Mouse (Mus musculus) liver, embryonic 18 days (tissue): ENCODE results near the gene Rell1. TPM values are rescaled to one million over a fixed set of nuclear protein-coding genes. Genes with fewer than 3 reads are reported as not detected.

ENCODE experiments used
- polyA plus RNA-seq: library from polyadenylated mRNA; depleted of rRNA; stranded (reverse); fragments of >200 nt; gene quantifications from 2 replicates; pipeline ENCODE4 v1.2.3, GENCODE M21; 2012; rRNA removed

Rell1 gene
- polyA plus RNA-seq: 6.9 and 7.8 TPM in 2 replicates

DNA sequence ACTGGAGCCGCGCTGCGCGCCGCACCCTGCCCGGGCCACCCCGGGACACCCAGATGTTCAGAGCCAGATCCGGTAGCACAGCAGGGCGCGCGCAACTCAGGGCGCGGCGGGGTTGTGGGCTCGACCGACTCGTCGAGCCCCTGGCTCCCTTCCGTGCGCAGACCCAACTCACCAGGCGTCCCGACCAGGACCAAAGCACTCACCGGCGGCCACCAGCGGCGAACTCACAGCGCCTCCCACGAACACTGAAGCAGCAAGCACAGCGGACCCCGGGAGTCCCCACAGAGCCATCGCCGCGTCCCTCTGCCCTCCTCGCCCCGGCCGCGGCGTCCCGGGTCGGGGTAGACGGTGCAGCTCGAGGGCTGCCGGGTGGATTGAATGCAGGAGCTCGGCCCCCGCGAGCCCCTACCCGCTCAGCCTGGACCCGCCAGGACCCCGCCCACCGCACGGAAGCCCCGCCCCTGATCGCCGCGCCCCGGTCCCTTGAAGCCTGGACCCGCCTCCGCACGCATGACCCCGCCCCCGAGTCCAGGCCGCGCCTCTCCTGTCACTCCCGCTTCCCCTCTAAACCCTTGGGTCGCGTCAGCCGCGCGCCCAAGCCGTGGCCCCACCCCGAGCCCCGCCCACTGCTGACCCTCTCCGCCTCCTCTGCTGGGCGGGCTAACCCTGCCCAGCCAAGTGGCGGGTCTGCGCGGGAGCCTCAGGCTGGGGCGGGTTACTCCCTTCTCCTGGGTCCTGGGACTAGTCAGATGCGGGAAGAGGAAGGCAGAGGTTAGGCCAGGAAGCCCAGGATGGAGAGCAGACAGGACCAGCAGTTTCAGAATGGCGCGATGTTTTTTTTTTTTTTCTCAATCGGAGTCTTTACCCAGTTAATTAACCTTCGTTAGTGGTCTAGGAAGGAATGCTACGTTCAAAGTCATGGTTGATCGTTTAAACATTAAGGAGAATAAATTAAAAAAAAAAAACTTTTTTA is at the start of gene Rell1:
Gene Rell1, minus strand, starts transcription at position 455 of the 973 bp plus-strand sequence.

Other genes starting within 250 kb of the Rell1 start
- gene 0610040J01Rik, start 156.5 kb downstream of the Rell1 start, polyA plus RNA-seq: 13.8 and 14.1 TPM in 2 replicates
- gene Pgm2, start 124.1 kb upstream of the Rell1 start, polyA plus RNA-seq: 9.0 and 9.1 TPM in 2 replicates
- gene Tbc1d1, start 187.4 kb upstream of the Rell1 start, polyA plus RNA-seq: 5.0 and 5.4 TPM in 2 replicates